Mouse (Mus musculus) brain, embryonic 14.5 days (tissue): ENCODE measurements around the gene Gm10842.

Experiments used
- CTCF ChIP-seq: fragments of 200-500 bp; IDR thresholded peaks from 2 replicates; pipeline ENCODE4 v1.5.1; 2012; ENCODE audit warnings: inconsistent platforms, mild to moderate bottlenecking, moderate library complexity, borderline replicate concordance; ENCODE audit not compliant: insufficient read depth, insufficient read length; ENCODE audit errors: extremely low read depth
- POLR2A ChIP-seq: fragments of 200-500 bp; IDR thresholded peaks from 2 replicates; pipeline ENCODE4 v1.6.1; 2012; ENCODE audit warnings: mild to moderate bottlenecking, inconsistent platforms, borderline replicate concordance; ENCODE audit not compliant: poor library complexity, insufficient read depth, insufficient read length, severe bottlenecking; ENCODE audit errors: extremely low read depth

DNA sequence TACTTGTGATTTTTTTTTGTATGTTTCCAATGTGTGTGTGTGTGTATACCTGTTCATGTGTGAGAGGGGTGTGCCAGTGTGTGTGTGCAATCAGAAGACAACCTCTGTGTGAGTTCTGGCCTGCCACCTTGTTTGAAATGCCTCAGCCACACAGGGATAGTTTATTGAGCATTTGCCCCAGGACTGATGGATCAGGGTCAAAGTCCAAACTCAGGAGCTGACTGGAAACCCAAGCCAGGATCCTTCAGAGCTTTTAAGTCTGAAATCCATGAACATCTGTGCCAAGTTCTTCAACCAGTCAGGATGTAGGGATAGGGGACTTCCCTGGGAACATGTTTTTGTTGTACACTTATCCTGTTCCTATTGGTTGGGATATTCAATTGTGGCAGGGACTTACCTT, 11.4 kb downstream of the Gm10842 start:
- TF ChIP-seq POLR2A (no peak), CTCF (no peak)
